Mouse (Mus musculus): ENCODE measurements at regions not wholly inside any gene's neighbourhood (a gene's known extent, or its start where the extent isn't known, plus 50 kb on each side); places are given as distances from the start of the nearest gene placed in this dataset.

GRCm38 (mm10) chr2:114796630-114797290 lies 142.0 kb upstream of the Dph6 start:
- no peaks in the 10 kb centered on the region for H3K9me3 ChIP-seq
- H3K4me1 ChIP-seq, result no peaks in the 10 kb centered on the region
- ATAC-seq (ENCODE audit: insufficient number of reproducible peaks, insufficient read depth, low FRiP score, low TSS enrichment, low read depth), result no peak
- no peak overlapping the region for H3K9ac ChIP-seq
- no peak overlapping the region for H3K4me3 ChIP-seq
- no peaks in the 10 kb centered on the region; the same call in 1 of the 2 replicates for H3K27me3 ChIP-seq
- no peak overlapping the region for H3K27ac ChIP-seq
- 81% methylated on average over 6 of the region's 6 CpGs for WGBS
- no peak overlapping the region for H3K4me2 ChIP-seq
- H3K36me3 ChIP-seq, result no peaks in the 10 kb centered on the region

DNA sequence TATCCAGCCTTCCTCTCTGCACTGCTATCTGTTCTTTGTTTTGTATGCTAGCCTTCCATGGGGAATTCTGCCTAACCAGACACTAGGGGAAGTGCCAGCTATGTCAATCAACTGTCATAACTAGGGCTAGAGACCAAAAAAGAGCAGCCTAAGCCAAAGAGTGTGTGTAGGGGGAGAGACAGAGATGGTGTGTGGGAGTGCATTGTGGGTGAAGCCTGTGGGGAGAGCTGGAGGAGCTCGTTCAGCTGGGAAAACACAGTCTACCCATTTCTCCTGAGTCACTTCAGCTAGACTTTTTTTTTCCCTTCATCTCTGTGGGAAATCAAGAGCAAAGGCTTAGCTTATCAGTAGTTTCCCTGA lies 142.5 kb upstream of the Dph6 start:
- ATAC-seq (ENCODE audit: insufficient number of reproducible peaks, insufficient read depth, low FRiP score, low TSS enrichment, low read depth), result no peak
- Histone ChIP-seq H3K4me1 (no peaks in the 10 kb centered on the region), H3K4me3 (no peak overlapping the region), H3K27me3 (no peaks in the 10 kb centered on the region; the same call in 1 of the 2 replicates), H3K36me3 (no peaks in the 10 kb centered on the region), H3K4me2 (no peak overlapping the region), H3K27ac (no peak overlapping the region), H3K9ac (no peak overlapping the region), H3K9me3 (no peaks in the 10 kb centered on the region)
- 26% methylated on average over 1 of the region's 1 CpGs for WGBS

- H3K9ac ChIP-seq, result no peak overlapping the region
- H3K27ac ChIP-seq, result no peak overlapping the region
- H3K27me3 ChIP-seq, result no peaks in the 10 kb centered on the region
- no peak overlapping the region for H3K4me3 ChIP-seq
- H3K9me3 ChIP-seq, result no peaks in the 10 kb centered on the region
- H3K4me1 ChIP-seq, result no peaks in the 10 kb centered on the region
- H3K36me3 ChIP-seq, result no peaks in the 10 kb centered on the region
- 70% methylated on average over 3 of the region's 3 CpGs for WGBS
- no peak overlapping the region for H3K4me2 ChIP-seq
- ATAC-seq (ENCODE audit: insufficient number of reproducible peaks, insufficient read depth, low FRiP score, low TSS enrichment, low read depth), result no peak
Observed at GRCm38 (mm10) chr2:114803241-114803640, 148.5 kb upstream of the Dph6 start.

DNA sequence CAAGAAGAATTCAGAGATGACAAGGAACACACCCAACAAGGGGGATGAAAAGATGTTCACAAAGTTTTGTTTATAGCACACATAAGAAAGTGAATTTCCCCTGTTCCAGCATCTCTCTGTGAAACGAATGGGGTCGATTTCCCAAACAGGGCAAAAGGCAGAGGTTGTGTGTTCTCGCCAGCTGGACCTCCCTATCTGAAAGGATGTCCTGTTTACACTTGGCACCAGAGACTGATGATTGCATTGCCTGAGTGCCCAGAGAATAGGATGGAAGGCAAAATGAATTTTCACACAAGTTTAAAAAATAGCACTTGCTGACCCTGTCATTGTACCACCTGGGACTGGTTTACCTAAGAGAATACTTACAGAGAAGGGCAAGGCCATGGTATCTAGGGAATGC lies 149.2 kb upstream of the Dph6 start:
- Histone ChIP-seq H3K9ac (no peak overlapping the region), H3K9me3 (no peaks in the 10 kb centered on the region), H3K4me1 (no peaks in the 10 kb centered on the region), H3K4me2 (no peak overlapping the region), H3K4me3 (no peak overlapping the region), H3K36me3 (no peaks in the 10 kb centered on the region), H3K27me3 (no peaks in the 10 kb centered on the region), H3K27ac (no peak overlapping the region)
- ATAC-seq (ENCODE audit: insufficient number of reproducible peaks, insufficient read depth, low FRiP score, low TSS enrichment, low read depth), result no peak
- 78% methylated on average over 3 of the region's 3 CpGs for WGBS

DNA sequence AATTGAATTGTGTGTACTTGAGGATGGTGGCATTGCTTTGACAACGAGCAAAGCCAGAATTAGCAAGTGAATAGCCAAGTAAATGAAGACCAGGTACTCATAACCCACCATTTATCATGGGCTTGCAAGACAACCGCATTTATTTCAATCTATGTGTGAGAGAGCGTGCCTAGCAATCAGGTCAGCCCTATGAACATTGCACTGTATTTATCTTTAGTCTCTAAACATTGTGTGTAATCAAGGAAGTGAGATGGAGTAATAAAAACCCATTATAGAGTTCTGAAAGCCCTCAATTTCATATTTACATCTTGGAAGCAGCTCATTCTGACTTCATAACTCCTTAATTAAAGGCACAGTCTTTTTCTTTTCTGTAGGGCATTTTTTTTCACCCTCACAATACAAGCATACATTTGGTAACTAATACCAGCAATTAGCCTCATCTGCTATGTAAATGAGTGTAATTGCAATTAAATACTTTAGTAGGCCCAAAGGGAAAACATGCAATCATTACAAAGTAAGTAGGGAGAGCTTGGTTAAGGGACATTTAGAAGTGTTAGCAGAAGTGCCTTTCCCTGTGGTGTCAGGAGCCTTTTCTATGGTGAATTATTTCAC lies 150.8 kb upstream of the Dph6 start:
- ATAC-seq (ENCODE audit: insufficient number of reproducible peaks, insufficient read depth, low FRiP score, low TSS enrichment, low read depth), result no peak
- 81% methylated on average over 3 of the region's 3 CpGs for WGBS

GRCm38 (mm10) chr2:114808046-114808445 lies 153.3 kb upstream of the Dph6 start:
- H3K27me3 ChIP-seq, result no peaks in the 10 kb centered on the region
- H3K4me2 ChIP-seq, result no peak overlapping the region
- H3K9me3 ChIP-seq, result no peaks in the 10 kb centered on the region
- no peaks in the 10 kb centered on the region for H3K4me1 ChIP-seq
- no peak overlapping the region for H3K9ac ChIP-seq
- no peak for ATAC-seq (ENCODE audit: insufficient number of reproducible peaks, insufficient read depth, low FRiP score, low TSS enrichment, low read depth)
- H3K27ac ChIP-seq, result no peak overlapping the region
- no peaks in the 10 kb centered on the region for H3K36me3 ChIP-seq
- no peak overlapping the region for H3K4me3 ChIP-seq
- 23% methylated on average over 5 of the region's 5 CpGs for WGBS

More for the DNA sequence above, 150.8 kb upstream of the Dph6 start:
- H3K9me3 ChIP-seq, result no peaks in the 10 kb centered on the region
- H3K27me3 ChIP-seq, result no peaks in the 10 kb centered on the region
- no peaks in the 10 kb centered on the region for H3K4me1 ChIP-seq
- H3K27ac ChIP-seq, result no peak overlapping the region
- H3K36me3 ChIP-seq, result no peaks in the 10 kb centered on the region
- no peak overlapping the region for H3K9ac ChIP-seq
- no peak overlapping the region for H3K4me3 ChIP-seq
- no peak overlapping the region for H3K4me2 ChIP-seq

DNA sequence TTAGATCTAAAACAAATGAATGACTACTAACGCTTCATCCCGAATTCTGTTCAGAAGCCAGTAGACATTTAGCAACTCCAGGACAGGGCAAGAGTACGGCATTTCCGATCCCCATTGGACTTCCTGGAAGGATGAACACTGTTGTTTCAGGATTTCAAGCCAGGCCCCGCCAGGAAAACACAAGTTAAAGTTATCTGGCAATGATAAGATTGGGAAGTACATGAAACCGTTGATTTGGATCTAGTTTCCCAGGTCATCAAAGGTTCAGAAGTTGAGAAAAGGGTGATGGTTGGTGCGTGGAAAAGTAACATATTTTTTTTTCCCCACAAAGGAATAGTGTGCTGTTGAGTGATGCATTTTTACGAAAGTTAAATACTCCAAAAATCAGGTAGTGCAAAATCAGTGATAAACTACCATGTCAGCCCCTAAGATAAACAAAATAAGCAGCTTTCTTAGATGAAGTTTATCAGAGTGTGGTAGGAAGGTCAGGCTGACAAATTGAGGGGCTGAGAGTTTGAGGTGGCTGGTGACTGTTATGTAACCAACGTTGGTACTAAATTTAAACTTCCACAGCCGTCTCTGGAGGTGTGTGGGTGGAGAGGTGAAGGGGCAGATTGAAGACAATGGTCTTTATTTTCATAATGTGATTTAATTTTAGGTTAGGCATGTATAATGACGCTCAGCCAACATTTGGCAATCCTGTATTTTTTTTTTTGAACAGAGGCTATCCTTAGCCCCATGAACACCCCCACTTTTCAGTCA lies 157.6 kb upstream of the Dph6 start:
- WGBS, result 47% methylated on average over 11 of the region's 11 CpGs
- no peaks in the 10 kb centered on the region for H3K4me1 ChIP-seq
- no peak overlapping the region for H3K4me3 ChIP-seq
- H3K36me3 ChIP-seq, result no peaks in the 10 kb centered on the region
- H3K27me3 ChIP-seq, result no peaks in the 10 kb centered on the region
- no peak overlapping the region for H3K27ac ChIP-seq
- no peak for ATAC-seq (ENCODE audit: insufficient number of reproducible peaks, insufficient read depth, low FRiP score, low TSS enrichment, low read depth)
- H3K4me2 ChIP-seq, result no peak overlapping the region
- no peaks in the 10 kb centered on the region for H3K9me3 ChIP-seq
- H3K9ac ChIP-seq, result no peak overlapping the region

DNA sequence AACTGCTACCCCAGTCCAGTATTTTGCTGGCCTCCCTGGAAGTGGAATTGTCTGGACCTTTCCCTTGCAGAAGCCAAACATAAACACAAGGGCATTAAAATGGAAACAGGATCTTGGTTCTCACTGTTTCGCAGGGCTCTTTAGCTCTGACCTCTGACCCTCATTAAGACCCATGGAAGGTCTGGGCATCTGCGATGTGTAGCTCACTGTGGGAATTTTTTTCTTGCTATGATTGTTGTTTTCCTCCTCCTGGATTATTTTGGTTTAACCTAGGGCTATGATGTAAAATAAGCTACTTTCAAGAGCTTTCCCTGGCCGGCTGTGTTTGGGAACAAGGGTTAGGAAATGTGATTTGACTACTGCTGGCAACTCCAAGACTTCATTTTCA lies 158.1 kb upstream of the Dph6 start:
- Histone ChIP-seq H3K4me2 (no peak overlapping the region), H3K9ac (no peak overlapping the region), H3K27me3 (no peaks in the 10 kb centered on the region), H3K4me1 (no peaks in the 10 kb centered on the region), H3K9me3 (no peaks in the 10 kb centered on the region), H3K4me3 (no peak overlapping the region), H3K27ac (no peak overlapping the region), H3K36me3 (no peaks in the 10 kb centered on the region)
- WGBS, result 25% methylated on average over 3 of the region's 3 CpGs
- no peak for ATAC-seq (ENCODE audit: insufficient number of reproducible peaks, insufficient read depth, low FRiP score, low TSS enrichment, low read depth)

DNA sequence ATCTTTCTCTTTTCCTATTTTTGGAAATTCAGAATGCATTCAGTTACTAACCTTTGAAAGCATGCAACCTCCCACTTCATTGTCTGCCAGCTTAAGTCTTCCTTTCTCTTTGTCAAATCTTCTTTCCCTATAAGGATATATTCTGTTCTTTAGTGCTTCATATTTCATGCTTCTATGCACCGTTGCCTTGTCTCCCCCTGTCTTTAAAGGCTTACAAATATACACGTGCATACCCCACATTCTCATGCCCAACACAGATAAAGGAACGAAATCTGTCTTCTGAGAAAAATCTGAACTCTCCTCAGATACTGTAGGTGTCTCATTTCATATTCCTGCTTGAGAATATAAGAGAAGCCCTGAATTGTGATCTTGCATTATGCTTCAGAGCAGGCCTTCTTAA lies 167.9 kb upstream of the Dph6 start:
- 46% methylated on average over 3 of the region's 3 CpGs for WGBS

DNA sequence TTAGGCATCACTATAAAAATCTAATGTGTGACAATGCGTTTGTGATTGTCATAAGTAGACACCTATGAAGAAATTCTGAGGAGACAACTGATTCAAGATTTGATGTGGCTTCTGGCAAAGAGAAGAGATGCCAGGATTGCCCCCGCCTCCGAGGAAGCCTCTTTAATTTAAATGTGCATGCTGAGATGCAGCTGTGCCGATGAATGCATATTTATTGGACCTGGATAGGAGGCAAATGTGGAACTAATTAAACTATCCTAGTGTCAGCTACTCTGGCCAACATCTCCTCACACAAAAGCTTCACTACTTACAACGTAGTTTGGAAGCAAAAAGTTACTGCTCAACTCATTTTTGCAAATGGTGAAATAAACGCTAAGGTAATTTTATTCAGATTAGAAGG lies 173.4 kb upstream of the Dph6 start:
- Histone ChIP-seq H3K27me3 (no peaks in the 10 kb centered on the region), H3K9me3 (no peaks in the 10 kb centered on the region), H3K4me1 (no peaks in the 10 kb centered on the region), H3K9ac (no peak overlapping the region), H3K4me3 (no peak overlapping the region), H3K27ac (no peak overlapping the region), H3K36me3 (no peaks in the 10 kb centered on the region), H3K4me2 (no peak overlapping the region)
- WGBS, result 42% methylated on average over 6 of the region's 6 CpGs
- no peak for ATAC-seq (ENCODE audit: insufficient number of reproducible peaks, insufficient read depth, low FRiP score, low TSS enrichment, low read depth)

More for the DNA sequence above, 167.9 kb upstream of the Dph6 start:
- H3K4me1 ChIP-seq, result no peaks in the 10 kb centered on the region
- no peak overlapping the region for H3K4me3 ChIP-seq
- H3K27me3 ChIP-seq, result no peaks in the 10 kb centered on the region
- H3K4me2 ChIP-seq, result no peak overlapping the region
- no peak overlapping the region for H3K9ac ChIP-seq
- ATAC-seq (ENCODE audit: insufficient number of reproducible peaks, insufficient read depth, low FRiP score, low TSS enrichment, low read depth), result no peak
- no peaks in the 10 kb centered on the region for H3K9me3 ChIP-seq
- H3K27ac ChIP-seq, result no peak overlapping the region
- no peaks in the 10 kb centered on the region for H3K36me3 ChIP-seq

GRCm38 (mm10) chr2:114835694-114836093 lies 180.9 kb upstream of the Dph6 start:
- no peaks in the 10 kb centered on the region for H3K27me3 ChIP-seq
- no peak for ATAC-seq (ENCODE audit: insufficient number of reproducible peaks, insufficient read depth, low FRiP score, low TSS enrichment, low read depth)
- 29% methylated on average over 2 of the region's 2 CpGs for WGBS
- peaks cover 3% of the 10 kb centered on the region; the same call in 1 of the 2 replicates for H3K4me1 ChIP-seq
- H3K36me3 ChIP-seq, result no peaks in the 10 kb centered on the region
- no peak overlapping the region for H3K9ac ChIP-seq
- no peak overlapping the region for H3K27ac ChIP-seq
- H3K9me3 ChIP-seq, result no peaks in the 10 kb centered on the region
- no peak overlapping the region for H3K4me2 ChIP-seq
- no peak overlapping the region for H3K4me3 ChIP-seq

All from embryonic facial prominence, embryonic 13.5 days (tissue).